In genomic region chr4:129754742-129755141, GRCm38 (mm10) we compare ENCODE assay signal across 12 mouse cellular contexts. TPM values are rescaled to one million over a fixed set of nuclear protein-coding genes. Genes with fewer than 3 reads are reported as not detected.
DNase-seq lines count a peak whose midpoint lies in the region; ATAC-seq lines count a peak whose summit lies in the region.
"Had no signal": no experiment of that assay in that cellular context is flagged by ENCODE, and none has a peak within 500 bp of the region (broad histone marks: within the 10 kb centered on the region; RNA-seq: fewer than 3 reads in every experiment).

No protein-coding gene starts in this region.

- no peak overlapping the region for H3K4me2 ChIP-seq in kidney, embryonic 16.5 days (replicated peaks; ENCODE audit: low read depth, low read length)
- no peak overlapping the region for H3K4me2 ChIP-seq in embryonic facial prominence, embryonic 14.5 days (ENCODE audit: low read depth, low read length)
- H3K4me2 ChIP-seq: heart, embryonic 11.5 days; limb, embryonic 15.5 days had no signal

- ATAC-seq in kidney, embryonic 16.5 days (ENCODE audit: low FRiP score, low TSS enrichment), result peak; percentile 27; the same call in 1 of the 2 replicates
- ATAC-seq in CD4-positive, CD25-positive, alpha-beta regulatory T cell, adult 4 months, result peak; percentile 87
- ATAC-seq in embryonic facial prominence, embryonic 14.5 days (ENCODE audit: low read depth), result 0 out of 2 replicates have a peak, but pooled peaks have one; percentile 30
- ATAC-seq in erythroblast, adult 5-6 weeks (replicated peaks; ENCODE audit: low FRiP score, poor library complexity, severe bottlenecking), result no peak
- ATAC-seq: forebrain, postnatal 0 days; hindbrain, embryonic 16.5 days had no signal

- no peak overlapping the region for H3K27ac ChIP-seq in kidney, embryonic 16.5 days (ENCODE audit: low read length)
- no peak overlapping the region for H3K27ac ChIP-seq in embryonic facial prominence, embryonic 14.5 days (replicated peaks; ENCODE audit: low read depth, low read length)
- H3K27ac ChIP-seq: limb, embryonic 15.5 days had no signal

- no peaks in the 10 kb centered on the region for H3K36me3 ChIP-seq in kidney, embryonic 16.5 days (ENCODE audit: insufficient read depth, low read length)
- no peaks in the 10 kb centered on the region for H3K36me3 ChIP-seq in embryonic facial prominence, embryonic 14.5 days (ENCODE audit: control insufficient read depth, insufficient read depth, low read length)
- H3K36me3 ChIP-seq in splenic B cell, adult 2 months (ENCODE audit: control insufficient read depth, insufficient read depth, low read length, poor library complexity, severe bottlenecking), result no peaks in the 10 kb centered on the region
- H3K36me3 ChIP-seq: limb, embryonic 15.5 days had no signal

- no peaks in the 10 kb centered on the region for H3K9me3 ChIP-seq in kidney, embryonic 16.5 days (ENCODE audit: low read length)
- H3K9me3 ChIP-seq in embryonic facial prominence, embryonic 14.5 days (ENCODE audit: control insufficient read depth, low read length), result no peaks in the 10 kb centered on the region
- H3K9me3 ChIP-seq: limb, embryonic 15.5 days had no signal

- H3K27me3 ChIP-seq in kidney, embryonic 16.5 days (ENCODE audit: insufficient read depth, low read length), result no peaks in the 10 kb centered on the region
- H3K27me3 ChIP-seq in embryonic facial prominence, embryonic 14.5 days (replicated peaks; ENCODE audit: control insufficient read depth, insufficient read depth, low read length), result no peaks in the 10 kb centered on the region
- no peaks in the 10 kb centered on the region for H3K27me3 ChIP-seq in splenic B cell, adult 2 months (ENCODE audit: control insufficient read depth, insufficient read depth, low read length, poor library complexity, severe bottlenecking)
- H3K27me3 ChIP-seq: limb, embryonic 15.5 days had no signal

- H3K4me3 ChIP-seq in kidney, embryonic 16.5 days (ENCODE audit: low read length), result no peak overlapping the region
- no peak overlapping the region for H3K4me3 ChIP-seq in embryonic facial prominence, embryonic 14.5 days (ENCODE audit: low read depth, low read length)
- H3K4me3 ChIP-seq: limb, embryonic 15.5 days had no signal

- 67% methylated on average over 3 of the region's 3 CpGs for WGBS in kidney, embryonic 16.5 days
- WGBS in embryonic facial prominence, embryonic 14.5 days, result 44% methylated on average over 3 of the region's 3 CpGs

- no peaks in the 10 kb centered on the region; the same call in 1 of the 2 replicates for H3K4me1 ChIP-seq in kidney, embryonic 16.5 days (ENCODE audit: insufficient read depth, low read length)
- H3K4me1 ChIP-seq in embryonic facial prominence, embryonic 14.5 days (ENCODE audit: control insufficient read depth, insufficient read depth, low read length), result no peaks in the 10 kb centered on the region

- DNase-seq in kidney, adult 9 months, result no peak
- no peak for DNase-seq in embryonic facial prominence, embryonic 14.5 days (ENCODE audit: low spot score)
- peak; percentile 80 for DNase-seq in splenic B cell, adult 2 months (ENCODE audit: low read depth, low spot score)
- DNase-seq in embryo, embryonic 9.5 days (ENCODE audit: extremely low spot score), result no peak
- no peak for DNase-seq in frontal cortex, postnatal 14 days (ENCODE audit: low spot score in 2 of 2)
- DNase-seq: forebrain, postnatal 0 days had no signal

- H3K9ac ChIP-seq in kidney, embryonic 16.5 days (replicated peaks; ENCODE audit: low read length), result 0 out of 2 replicates have a peak overlapping the region, but pooled peaks have one; percentile 10
- no peak overlapping the region for H3K9ac ChIP-seq in embryonic facial prominence, embryonic 14.5 days (ENCODE audit: low read depth, low read length)
- H3K9ac ChIP-seq: forebrain, postnatal 0 days; limb, embryonic 15.5 days had no signal

RNA-seq across cellular contexts. Expression of gene Khdrbs1, which starts 12.6 kb away (rescaled TPM):
- polyA plus RNA-seq in kidney, embryonic 16.5 days (2015; fragmentation: Nextera tagmentation; extraction: Ambion mirVana), result 92.1 and 105 TPM in 2 replicates
- polyA plus RNA-seq in CD4-positive, CD25-positive, alpha-beta regulatory T cell, adult 4 months (2017; shearing (Covaris generic)), result 10 to 100 TPM; 24.8 to 39.1 TPM
- 94.2 and 104 TPM in 2 replicates for polyA plus RNA-seq in embryonic facial prominence, embryonic 14.5 days (2014; fragmentation: Nextera tagmentation; extraction: Ambion mirVana)
- total RNA-seq in erythroblast, adult 5-6 weeks (2015; ENCODE audit: low replicate concordance), result 20.9 and 26.3 TPM in 2 replicates
- 20.2 and 24.3 TPM in 2 replicates for total RNA-seq in erythroblast, adult 5-6 weeks (2017; ENCODE audit: low replicate concordance)

RNA-seq across cellular contexts. Expression of gene Ptp4a2, which starts 56.3 kb away (rescaled TPM):
- polyA plus RNA-seq in kidney, embryonic 16.5 days (2015; fragmentation: Nextera tagmentation; extraction: Ambion mirVana), result 272 and 298 TPM in 2 replicates
- polyA plus RNA-seq in CD4-positive, CD25-positive, alpha-beta regulatory T cell, adult 4 months (2017; shearing (Covaris generic)), result 1,000 to 10,000 TPM; 1,309 to 1,442 TPM
- polyA plus RNA-seq in embryonic facial prominence, embryonic 14.5 days (2014; fragmentation: Nextera tagmentation; extraction: Ambion mirVana), result 306 and 319 TPM in 2 replicates
- 92.8 and 126 TPM in 2 replicates for total RNA-seq in erythroblast, adult 5-6 weeks (2015; ENCODE audit: low replicate concordance)
- 74.3 and 85.6 TPM in 2 replicates for total RNA-seq in erythroblast, adult 5-6 weeks (2017; ENCODE audit: low replicate concordance)

RNA-seq across cellular contexts. Expression of gene Tmem39b, which starts 58.1 kb away (rescaled TPM):
- 20.6 and 21.7 TPM in 2 replicates for polyA plus RNA-seq in kidney, embryonic 16.5 days (2015; fragmentation: Nextera tagmentation; extraction: Ambion mirVana)
- 10 to 100 TPM in 1 of 2 experiments, 1 to 10 TPM in 1; 8.1 to 16.8 TPM for polyA plus RNA-seq in CD4-positive, CD25-positive, alpha-beta regulatory T cell, adult 4 months (2017; shearing (Covaris generic))
- 22.1 and 25.0 TPM in 2 replicates for polyA plus RNA-seq in embryonic facial prominence, embryonic 14.5 days (2014; fragmentation: Nextera tagmentation; extraction: Ambion mirVana)
- total RNA-seq in erythroblast, adult 5-6 weeks (2015; ENCODE audit: low replicate concordance), result 6.3 and 14.4 TPM in 2 replicates
- 0.28 and 0.68 TPM in 2 replicates for total RNA-seq in erythroblast, adult 5-6 weeks (2017; ENCODE audit: low replicate concordance)
